In the genomic region with DNA sequence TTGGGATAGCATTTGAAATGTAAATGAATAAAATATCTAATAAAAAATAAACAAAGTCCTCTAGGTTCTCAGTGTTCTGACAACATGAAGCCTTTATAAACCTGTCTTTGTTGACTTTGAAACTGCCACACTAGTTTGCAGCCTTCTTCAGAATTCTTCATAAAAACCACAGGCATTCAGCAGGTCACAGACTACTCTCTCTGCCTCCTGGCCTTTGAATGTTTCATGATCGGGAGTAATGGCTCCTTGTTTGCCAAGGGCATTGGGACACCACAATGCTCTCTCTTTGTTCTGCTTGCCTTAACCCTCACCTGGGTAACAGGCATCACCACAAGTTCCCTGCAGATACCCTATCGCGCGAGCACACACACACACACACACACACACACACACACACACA, we compare ENCODE assay signal across 18 mouse cellular contexts. TPM values are rescaled to one million over a fixed set of nuclear protein-coding genes. Genes with fewer than 3 reads are reported as not detected.
DNase-seq lines count a peak whose midpoint lies in the region; ATAC-seq and TF ChIP-seq lines count a peak whose summit lies in the region.
"Had no signal": no experiment of that assay in that cellular context is flagged by ENCODE, and none has a peak within 500 bp of the region (broad histone marks: within the 10 kb centered on the region; RNA-seq: fewer than 3 reads in every experiment).

No protein-coding gene starts in this region.

- H3K4me1 ChIP-seq in cerebellum, adult 2 months (ENCODE audit: control insufficient read depth, insufficient read depth, low read length): no peaks in the 10 kb centered on the region
- peaks cover 51% of the 10 kb centered on the region for H3K4me1 ChIP-seq in hindbrain, embryonic 10.5 days (replicated peaks)
- peaks cover 3% of the 10 kb centered on the region; the same call in 1 of the 2 replicates for H3K4me1 ChIP-seq in hindbrain, embryonic 11.5 days (replicated peaks; ENCODE audit: control insufficient read depth, insufficient read depth, low read length)
- peaks cover 45% of the 10 kb centered on the region for H3K4me1 ChIP-seq in hindbrain, embryonic 16.5 days (ENCODE audit: control insufficient read depth, insufficient read depth, low read depth, low read length)

- whole genome bisulfite sequencing in cerebellum, adult 2 months: 89% methylated on average over 4 of the region's 4 CpGs
- 89% methylated on average over 4 of the region's 4 CpGs for WGBS in hindbrain, embryonic 10.5 days
- 88% methylated on average over 3 of the region's 4 CpGs for WGBS in hindbrain, embryonic 11.5 days
- WGBS in hindbrain, embryonic 16.5 days: 77% methylated on average over 4 of the region's 4 CpGs

- no peak for ATAC-seq in hindbrain, embryonic 11.5 days (ENCODE audit: low FRiP score)
- ATAC-seq in hindbrain, embryonic 16.5 days: no peak
- ATAC-seq: intestine, postnatal 0 days had no signal

- TF ChIP-seq CTCF in cerebellum, adult 2 months (IDR thresholded peaks at IDR 0.05; ENCODE audit: borderline replicate concordance, insufficient read depth, low read depth, low read length): no peak

- H3K27ac ChIP-seq in cerebellum, adult 2 months (ENCODE audit: insufficient read depth, low read length): 0 out of 2 replicates have a peak overlapping the region, but pooled peaks have one; percentile 23
- 0 out of 2 replicates have a peak overlapping the region, but pooled peaks have one; percentile 31 for H3K27ac ChIP-seq in hindbrain, embryonic 10.5 days
- no peak overlapping the region for H3K27ac ChIP-seq in hindbrain, embryonic 11.5 days (ENCODE audit: low read depth, low read length)
- no peak overlapping the region for H3K27ac ChIP-seq in hindbrain, embryonic 16.5 days (ENCODE audit: low read depth, low read length)
- H3K27ac ChIP-seq: embryonic facial prominence, embryonic 10.5 days; heart, embryonic 10.5 days; limb, embryonic 13.5 days had no signal

- H3K4me3 ChIP-seq in cerebellum, adult 2 months (replicated peaks; ENCODE audit: insufficient read depth, low read depth, low read length): no peak overlapping the region
- no peak overlapping the region for H3K4me3 ChIP-seq in hindbrain, embryonic 10.5 days
- no peak overlapping the region for H3K4me3 ChIP-seq in hindbrain, embryonic 11.5 days (ENCODE audit: low read depth, low read length)
- H3K4me3 ChIP-seq in hindbrain, embryonic 16.5 days (ENCODE audit: low read length): no peak overlapping the region; the same call in 1 of the 2 replicates
- H3K4me3 ChIP-seq: embryonic facial prominence, embryonic 10.5 days; heart, embryonic 10.5 days; layer of hippocampus, adult 2 months; limb, embryonic 13.5 days had no signal

- H3K9ac ChIP-seq in hindbrain, embryonic 11.5 days (ENCODE audit: low read depth, low read length): no peak overlapping the region
- no peak overlapping the region; the same call in 1 of the 2 replicates for H3K9ac ChIP-seq in hindbrain, embryonic 16.5 days (ENCODE audit: low read depth, low read length)
- H3K9ac ChIP-seq: limb, embryonic 13.5 days had no signal

- no peak for TF ChIP-seq POLR2A in cerebellum, adult 2 months (IDR thresholded peaks at IDR 0.05; ENCODE audit: borderline replicate concordance, insufficient read depth, low read length)

- peaks cover 3% of the 10 kb centered on the region; the same call in 1 of the 2 replicates for H3K27me3 ChIP-seq in cerebellum, adult 2 months (ENCODE audit: control insufficient read depth, insufficient read depth, low read length)
- H3K27me3 ChIP-seq in hindbrain, embryonic 10.5 days (ENCODE audit: insufficient read depth, poor library complexity, severe bottlenecking): no peaks in the 10 kb centered on the region
- H3K27me3 ChIP-seq in hindbrain, embryonic 11.5 days (ENCODE audit: control insufficient read depth, insufficient read depth, low read length): no peaks in the 10 kb centered on the region
- no peaks in the 10 kb centered on the region for H3K27me3 ChIP-seq in hindbrain, embryonic 16.5 days (replicated peaks; ENCODE audit: control insufficient read depth, insufficient read depth, low read length)
- H3K27me3 ChIP-seq: limb, embryonic 13.5 days had no signal

- no peak overlapping the region for H3K4me2 ChIP-seq in hindbrain, embryonic 11.5 days (replicated peaks; ENCODE audit: low read depth, low read length)
- peak overlapping the region; percentile 78 for H3K4me2 ChIP-seq in hindbrain, embryonic 16.5 days (ENCODE audit: low read length)
- H3K4me2 ChIP-seq: limb, embryonic 13.5 days had no signal

- DNase-seq in cerebellum, adult 2 months: no peak
- DNase-seq in cerebellum, postnatal 14 days: no peak
- no peak for DNase-seq in hindbrain, embryonic 10.5 days (ENCODE audit: low spot score)
- DNase-seq in hindbrain, embryonic 11.5 days (ENCODE audit: low spot score): no peak
- peak; percentile 42 for DNase-seq in naive thymus-derived CD4-positive, alpha-beta T cell, adult 2 months (ENCODE audit: low read depth)
- no peak for DNase-seq in layer of hippocampus, adult 9-10 months (ENCODE audit: low spot score)
- no peak for DNase-seq in layer of hippocampus, adult 8-10 months (ENCODE audit: low spot score in 2 of 2)
- DNase-seq: adrenal gland, postnatal 10 days; cerebellum, adult 11 months; cerebellum, postnatal 36 days; gastrocnemius, postnatal 25 days; lung, postnatal 14 days had no signal

- H3K9me3 ChIP-seq in hindbrain, embryonic 10.5 days: no peaks in the 10 kb centered on the region
- no peaks in the 10 kb centered on the region for H3K9me3 ChIP-seq in hindbrain, embryonic 11.5 days (ENCODE audit: control insufficient read depth, low read length)
- H3K9me3 ChIP-seq in hindbrain, embryonic 16.5 days (ENCODE audit: control insufficient read depth, low read length): no peaks in the 10 kb centered on the region
- H3K9me3 ChIP-seq: embryonic facial prominence, embryonic 10.5 days; heart, embryonic 10.5 days; limb, embryonic 13.5 days had no signal

- peaks cover 57% of the 10 kb centered on the region for H3K36me3 ChIP-seq in hindbrain, embryonic 10.5 days
- H3K36me3 ChIP-seq in hindbrain, embryonic 11.5 days (ENCODE audit: control insufficient read depth, insufficient read depth, low read length): peaks cover 4% of the 10 kb centered on the region
- peaks cover 30% of the 10 kb centered on the region for H3K36me3 ChIP-seq in hindbrain, embryonic 16.5 days (ENCODE audit: control insufficient read depth, insufficient read depth, low read length)

RNA-seq across cellular contexts. Expression of a gene that starts 7.5 kb away (rescaled TPM):
- 25.9 and 29.1 TPM in 2 replicates for polyA plus RNA-seq in cerebellum, adult 2 months (2012; rRNA removed)
- 41.6 and 56.9 TPM in 2 replicates for polyA plus RNA-seq in hindbrain, embryonic 10.5 days (2016; fragmentation: Nextera tagmentation; extraction: Ambion mirVana)
- polyA plus RNA-seq in hindbrain, embryonic 11.5 days (2014; fragmentation: Nextera tagmentation; extraction: Ambion mirVana): 63.3 and 71.3 TPM in 2 replicates
- 124 and 142 TPM in 2 replicates for polyA plus RNA-seq in hindbrain, embryonic 16.5 days (2015; fragmentation: Nextera tagmentation; extraction: Ambion mirVana)
- 10 to 100 TPM; 27.4 to 35.4 (median 30.8) TPM for total RNA-seq in layer of hippocampus, adult 8-10 months (2022)

Comparison
In these comparisons a context has a peak if more than half of its experiments do, and no peak if none do; other contexts are left out.
1. H3K27ac ChIP-seq: peak in cerebellum, adult 2 months (single experiment) and hindbrain, embryonic 10.5 days (single experiment); none in hindbrain, embryonic 11.5 days (single experiment) and hindbrain, embryonic 16.5 days (single experiment).